Mouse (Mus musculus) cortical plate, adult 2 months (tissue): ENCODE data around the gene Capn7.

ENCODE experiments used
- CTCF ChIP-seq: fragments of 200-500 bp; IDR thresholded peaks from 2 replicates; pipeline ENCODE4 v1.5.1; 2011; ENCODE audit warnings: mild to moderate bottlenecking, control low read depth, low read length; ENCODE audit not compliant: insufficient read depth; ENCODE audit errors: extremely low read depth
- POLR2A ChIP-seq: fragments of 200-500 bp; IDR thresholded peaks from 2 replicates; pipeline ENCODE4 v1.6.1; 2011; ENCODE audit warnings: mild to moderate bottlenecking, low read length, control low read depth; ENCODE audit not compliant: insufficient read depth; ENCODE audit errors: extremely low read depth

GRCm38 (mm10) chr14:31393546-31393890, 57.1 kb downstream of the Capn7 start:
- TF ChIP-seq POLR2A (no peak), CTCF (no peak)
